Mouse (Mus musculus) MEL (cell line): Measurements from ENCODE around the gene Gdap1l1.

Source experiments
- CTCF ChIP-seq, 3 experiments: IDR thresholded peaks in 2 of 3; conservative IDR thresholded peaks in 1 of 3; 2 replicates each; pipeline ENCODE4 v1.5.1; 2011 to 2012; ENCODE audit warnings: low read length in 3 of 3, low read depth in 2 of 3, mild to moderate bottlenecking in 2 of 3, improper control_type of control experiment in 1 of 3, inconsistent platforms in 1 of 3, mixed read lengths in 1 of 3, moderate library complexity in 1 of 3; ENCODE audit not compliant: control insufficient read depth in 1 of 3, insufficient read depth in 1 of 3, poor library complexity in 1 of 3, severe bottlenecking in 1 of 3
- E2F4 ChIP-seq: IDR thresholded peaks from 2 replicates; pipeline ENCODE4 v1.6.1; 2011; ENCODE audit warnings: low read depth, low read length, improper control_type of control experiment, borderline replicate concordance
- EP300 ChIP-seq, 2 experiments: IDR thresholded peaks; 2 replicates each; pipeline ENCODE4 v1.6.1; 2011; ENCODE audit warnings: improper control_type of control experiment in 2 of 2, low read length in 2 of 2, low read depth in 1 of 2, mild to moderate bottlenecking in 1 of 2
- GATA1 ChIP-seq: IDR thresholded peaks from 2 replicates; pipeline ENCODE4 v1.6.1; 2011; ENCODE audit warnings: low read depth, low read length, improper control_type of control experiment
- JUND ChIP-seq: IDR thresholded peaks from 2 replicates; pipeline ENCODE4 v1.6.1; 2011; ENCODE audit warnings: low read depth, mild to moderate bottlenecking, improper control_type of control experiment, low read length
- KAT2A ChIP-seq: conservative IDR thresholded peaks from 2 replicates; pipeline ENCODE4 v1.6.1; 2012; ENCODE audit warnings: low read depth, low read length, improper control_type of control experiment, inconsistent platforms
- MAX ChIP-seq: IDR thresholded peaks from 2 replicates; pipeline ENCODE4 v1.6.1; 2011; ENCODE audit warnings: low read length, improper control_type of control experiment
- MAZ ChIP-seq: IDR thresholded peaks from 2 replicates; pipeline ENCODE4 v1.6.1; 2012; ENCODE audit warnings: low read depth, mild to moderate bottlenecking, inconsistent platforms, low read length, improper control_type of control experiment
- MYC ChIP-seq: IDR thresholded peaks from 2 replicates; pipeline ENCODE4 v1.6.1; 2011; ENCODE audit warnings: low read depth, mild to moderate bottlenecking, low read length, improper control_type of control experiment, moderate library complexity
- POLR2A ChIP-seq, 2 experiments: IDR thresholded peaks; 2 replicates each; pipeline ENCODE4 v1.6.1; 2011 to 2012; ENCODE audit warnings: low read length in 2 of 2, mild to moderate bottlenecking in 2 of 2, control low read depth in 1 of 2, improper control_type of control experiment in 1 of 2, low read depth in 1 of 2, moderate library complexity in 1 of 2; ENCODE audit not compliant: control insufficient read depth in 1 of 2, insufficient read depth in 1 of 2, poor library complexity in 1 of 2
- TCF12 ChIP-seq: IDR thresholded peaks from 2 replicates; pipeline ENCODE4 v1.6.1; 2014; ENCODE audit warnings: low read depth, mild to moderate bottlenecking, inconsistent platforms, low read length, improper control_type of control experiment, moderate library complexity
- ZNF384 ChIP-seq: IDR thresholded peaks from 2 replicates; pipeline ENCODE4 v1.6.1; 2012; ENCODE audit warnings: low read depth, mild to moderate bottlenecking, inconsistent platforms, low read length, improper control_type of control experiment

DNA sequence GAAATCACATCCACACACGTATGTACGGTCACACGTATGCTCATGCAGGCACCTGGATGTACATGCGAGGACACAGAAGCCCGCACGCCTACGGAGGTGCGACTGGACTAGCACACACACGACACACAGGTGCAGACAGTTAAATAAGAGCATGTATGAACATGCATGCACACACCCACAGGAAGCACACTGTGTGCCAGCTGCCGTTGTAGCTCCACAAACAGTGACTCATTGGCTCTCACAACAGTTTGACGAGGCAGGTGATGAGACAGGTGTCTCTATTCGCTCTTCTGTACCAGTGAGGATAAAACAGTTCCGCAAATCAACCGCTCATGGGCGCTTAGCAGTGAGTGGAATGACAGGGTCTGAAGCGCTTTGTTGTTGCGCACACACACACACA lies 52.4 kb downstream of the Gdap1l1 start:
- TF ChIP-seq GATA1 (no peak), POLR2A (IDR thresholded peaks at IDR 0.05; ENCODE audit: control insufficient read depth in 1 of 2, insufficient read depth in 1 of 2, low read depth in 1 of 2, low read length in 2 of 2, poor library complexity in 1 of 2) (no peak), EP300 (IDR thresholded peaks at IDR 0.05; ENCODE audit: low read depth in 1 of 2, low read length in 2 of 2) (no peak), CTCF (IDR thresholded peaks at IDR 0.05 in 2 of 3, conservative IDR thresholded peaks at IDR 0.05 in 1 of 3; ENCODE audit: control insufficient read depth in 1 of 3, insufficient read depth in 1 of 3, low read depth in 2 of 3, low read length in 3 of 3, poor library complexity in 1 of 3, severe bottlenecking in 1 of 3) (no peak), MAZ (no peak), MYC (no peak), MAX (no peak), JUND (no peak), TCF12 (no peak), ZNF384 (no peak), KAT2A (no peak), E2F4 (no peak)
